Mouse (Mus musculus) brain, embryonic 14.5 days (tissue): ENCODE measurements at regions not wholly inside any gene's neighbourhood (a gene's known extent, or its start where the extent isn't known, plus 50 kb on each side); places are given as distances from the start of the nearest gene placed in this dataset.

Experiments
- DNase-seq: peaks from one replicate; pipeline ENCODE4 v3.0.0-alpha.2; 2011; ENCODE audit warnings: low read depth
- CTCF ChIP-seq: fragments of 200-500 bp; IDR thresholded peaks from 2 replicates; pipeline ENCODE4 v1.5.1; 2012; ENCODE audit warnings: inconsistent platforms, mild to moderate bottlenecking, moderate library complexity, borderline replicate concordance; ENCODE audit not compliant: insufficient read depth, insufficient read length; ENCODE audit errors: extremely low read depth
- POLR2A ChIP-seq: fragments of 200-500 bp; IDR thresholded peaks from 2 replicates; pipeline ENCODE4 v1.6.1; 2012; ENCODE audit warnings: mild to moderate bottlenecking, inconsistent platforms, borderline replicate concordance; ENCODE audit not compliant: poor library complexity, insufficient read depth, insufficient read length, severe bottlenecking; ENCODE audit errors: extremely low read depth

DNA sequence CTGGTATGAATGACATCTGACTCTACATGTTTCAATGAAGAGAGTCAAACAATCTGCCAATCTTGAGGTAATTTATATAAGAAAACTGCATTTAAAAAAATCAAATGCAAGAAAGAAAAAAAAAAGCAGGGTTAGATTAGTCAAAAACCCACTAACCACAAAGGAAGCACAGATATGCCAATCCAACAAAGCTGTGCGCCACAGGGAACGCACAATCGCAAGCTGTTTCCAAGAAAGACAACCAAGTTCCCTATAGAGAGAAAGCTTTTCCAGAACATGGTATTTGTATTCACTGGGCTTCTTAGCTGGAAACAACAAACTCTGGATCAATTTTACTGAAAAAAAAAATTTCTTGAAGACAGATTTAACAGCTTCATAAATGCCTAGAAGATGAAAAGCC lies 267.0 kb downstream of the Pik3r1 start:
- DNase-seq, result no peak
- TF ChIP-seq CTCF (no peak), POLR2A (no peak)

DNA sequence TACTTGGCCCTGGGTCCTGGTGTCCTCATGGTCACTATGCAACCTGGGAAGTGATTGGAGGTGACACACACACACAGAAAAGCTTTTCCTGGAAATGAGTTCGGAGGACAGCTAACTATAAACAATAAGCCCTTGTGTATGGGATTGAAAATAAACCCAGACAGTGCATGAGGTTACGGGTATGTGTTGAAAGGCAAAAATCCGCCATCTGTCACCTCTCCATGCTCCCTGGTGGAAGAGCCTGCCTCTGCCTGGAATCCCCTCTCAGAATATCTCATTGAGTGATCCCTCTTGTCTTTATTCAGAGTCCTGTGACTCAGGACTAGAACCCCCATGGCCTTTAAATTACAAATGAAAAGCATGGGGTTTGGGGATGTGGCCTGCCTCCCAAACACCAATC lies 276.2 kb downstream of the Pik3r1 start:
- DNase-seq, result peak; percentile 46
- TF ChIP-seq CTCF (no peak), POLR2A (no peak)

DNA sequence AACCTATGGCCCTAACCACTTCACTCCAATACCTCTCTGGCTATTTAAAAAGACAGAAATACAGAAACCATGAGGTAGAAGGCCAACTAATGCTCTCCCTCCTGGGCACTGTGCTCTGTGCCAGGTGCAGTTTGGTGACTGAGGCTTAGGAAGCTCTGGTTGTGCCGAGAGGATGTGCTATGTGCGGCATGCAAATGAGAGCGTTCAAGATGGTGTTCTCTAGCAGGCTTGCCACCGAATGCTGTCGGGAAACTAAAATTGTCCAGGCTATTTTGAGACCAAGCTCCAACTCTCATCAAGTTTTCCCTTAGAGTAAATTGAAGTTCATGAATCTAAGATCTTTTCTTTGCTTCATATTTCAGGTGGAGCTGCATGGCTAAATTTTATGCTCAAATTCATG lies 277.1 kb downstream of the Pik3r1 start:
- no peak for DNase-seq
- TF ChIP-seq CTCF (no peak), POLR2A (no peak)

DNA sequence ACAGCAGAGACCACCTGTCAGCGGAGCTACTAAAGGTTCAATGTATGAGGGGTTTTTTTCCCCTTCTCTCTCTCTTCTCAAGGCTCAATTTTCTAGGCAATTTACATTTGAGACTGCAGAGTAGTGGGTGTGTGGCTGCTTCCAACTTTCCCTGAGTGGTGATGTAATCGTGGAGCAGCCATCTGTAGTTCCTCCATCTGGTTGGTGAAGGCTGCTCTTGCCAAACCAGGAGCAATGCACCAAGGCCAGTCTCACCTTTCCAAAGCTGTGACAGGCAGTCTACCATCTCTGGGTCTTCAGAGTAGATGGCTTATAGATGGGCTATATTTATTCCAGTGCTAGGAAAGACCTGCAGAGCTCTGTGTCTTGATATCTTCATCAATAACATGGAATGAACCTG lies 280.4 kb downstream of the Pik3r1 start:
- peak; percentile 72 for DNase-seq

DNA sequence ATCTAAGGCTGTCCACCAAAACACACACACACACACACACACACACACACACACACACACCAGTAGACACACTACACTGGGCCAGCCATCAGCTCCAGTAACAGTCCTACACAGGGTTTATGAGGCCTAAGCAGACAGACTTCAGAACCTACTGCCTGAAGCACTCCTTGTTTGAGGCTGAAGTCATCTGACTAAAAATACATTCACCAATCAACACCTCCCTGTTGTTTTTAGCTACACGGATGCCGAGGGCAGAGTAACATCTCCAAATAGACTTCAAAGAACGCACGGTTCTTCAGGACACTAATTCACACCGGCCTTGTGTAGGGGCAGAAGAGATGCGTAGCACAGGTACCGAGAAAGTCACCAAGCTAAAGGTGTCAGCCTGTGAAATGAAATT lies 282.2 kb downstream of the Pik3r1 start:
- TF ChIP-seq POLR2A (no peak), CTCF (no peak)
- DNase-seq, result no peak

More for the DNA sequence above, 280.4 kb downstream of the Pik3r1 start:
- TF ChIP-seq POLR2A (no peak), CTCF (no peak)

DNA sequence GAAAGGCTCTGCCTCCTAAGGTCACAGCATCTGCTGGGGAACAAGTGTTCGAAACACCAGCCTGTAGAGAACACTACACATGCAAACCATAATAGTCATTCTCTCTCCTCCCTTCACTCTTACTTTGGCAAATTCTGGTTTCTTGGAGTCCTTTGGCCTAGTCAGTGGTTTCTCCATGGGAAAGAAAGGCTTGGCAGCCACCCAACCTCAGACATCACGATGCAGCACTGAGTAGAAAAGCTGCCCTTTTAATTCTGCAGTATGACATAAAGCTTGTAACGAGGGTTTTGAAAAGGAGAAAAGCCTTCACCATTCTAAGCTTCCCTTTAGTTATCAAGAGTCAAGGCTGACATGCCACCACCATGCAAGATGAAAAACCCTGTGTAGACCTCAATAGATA lies 284.2 kb downstream of the Pik3r1 start:
- peak; percentile 47 for DNase-seq
- TF ChIP-seq CTCF (no peak), POLR2A (no peak)

DNA sequence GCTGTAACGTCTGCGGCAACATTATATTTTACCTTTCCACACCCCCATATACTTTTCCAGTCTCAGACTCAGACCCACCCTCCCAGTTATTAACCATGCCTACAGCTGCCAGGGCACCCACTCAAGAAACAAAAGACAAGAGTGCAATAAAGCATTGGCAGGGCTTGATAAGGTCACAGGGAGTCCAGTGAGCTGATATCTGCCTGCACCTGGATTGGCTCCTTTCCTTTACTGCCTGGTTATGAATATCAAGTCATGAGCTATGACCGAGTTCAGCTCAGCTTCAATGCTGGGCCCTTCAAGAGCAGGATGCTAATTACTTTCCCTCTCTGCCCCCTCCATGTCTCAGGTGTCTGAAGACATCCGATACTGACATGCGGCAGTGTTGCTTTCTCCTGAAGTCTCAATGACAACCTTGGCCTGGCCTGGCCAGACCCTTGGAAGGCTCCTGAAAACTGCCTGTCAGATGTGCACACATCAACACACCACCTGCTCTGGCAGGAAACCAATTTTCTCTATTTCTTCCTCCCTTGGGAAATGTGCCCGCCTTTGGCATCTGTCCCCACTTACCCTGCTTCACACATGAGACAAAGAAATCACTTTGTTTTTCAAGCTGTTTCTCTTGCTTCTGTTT lies 286.3 kb downstream of the Pik3r1 start:
- DNase-seq, result peak; percentile 75
- TF ChIP-seq CTCF (no peak), POLR2A (no peak)

DNA sequence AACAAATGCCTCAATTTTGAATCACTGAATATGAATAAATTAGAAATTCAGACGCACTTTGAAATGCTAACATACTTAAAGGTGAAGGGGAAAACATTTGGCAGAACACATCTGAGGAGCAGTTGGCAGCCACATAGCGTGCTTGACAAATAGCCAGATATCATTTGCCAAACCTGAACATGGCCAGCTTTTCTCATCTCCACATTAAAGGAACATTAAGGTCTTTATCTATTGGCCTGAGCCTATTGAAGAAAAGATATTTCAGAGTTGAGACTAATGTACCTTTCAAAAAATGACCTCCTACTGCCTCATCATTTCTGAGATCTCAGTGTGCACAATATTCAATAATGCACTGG lies 288.7 kb downstream of the Pik3r1 start:
- peak; percentile 49 for DNase-seq
- TF ChIP-seq CTCF (no peak), POLR2A (no peak)

DNA sequence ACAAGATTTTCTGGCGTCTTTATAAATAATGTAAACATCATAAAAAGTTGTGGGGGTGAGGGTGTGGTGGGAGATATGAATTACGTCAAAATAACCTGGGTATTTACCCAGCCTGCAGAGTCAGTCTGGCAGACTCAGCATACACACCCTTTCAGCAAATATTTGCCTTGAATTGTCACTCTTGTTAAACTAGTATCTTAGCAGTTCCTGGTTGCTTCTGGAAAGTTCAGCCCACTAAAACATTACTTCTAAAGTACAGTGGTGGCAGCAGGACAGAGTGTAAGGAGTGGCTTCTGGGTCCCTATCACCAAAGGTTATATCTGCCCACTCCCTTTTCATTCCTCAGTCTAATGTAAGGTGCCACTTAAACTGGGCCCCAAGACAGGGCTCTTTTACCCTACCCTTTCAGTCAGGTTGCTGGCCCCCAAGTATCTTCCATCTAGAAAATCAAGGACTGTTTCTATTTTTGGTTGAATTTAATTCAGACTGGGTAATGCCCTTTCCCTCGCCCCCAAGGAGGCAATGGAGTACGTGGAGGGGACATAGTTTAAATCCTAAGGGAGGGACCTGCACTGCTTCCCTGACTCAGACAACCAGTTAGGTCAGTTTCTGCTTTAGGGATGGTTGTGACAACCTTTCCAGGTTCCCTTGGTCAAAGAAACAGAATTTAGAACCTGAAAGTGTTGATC lies 289.3 kb downstream of the Pik3r1 start:
- TF ChIP-seq POLR2A, result no peak
- no peak for TF ChIP-seq CTCF

DNA sequence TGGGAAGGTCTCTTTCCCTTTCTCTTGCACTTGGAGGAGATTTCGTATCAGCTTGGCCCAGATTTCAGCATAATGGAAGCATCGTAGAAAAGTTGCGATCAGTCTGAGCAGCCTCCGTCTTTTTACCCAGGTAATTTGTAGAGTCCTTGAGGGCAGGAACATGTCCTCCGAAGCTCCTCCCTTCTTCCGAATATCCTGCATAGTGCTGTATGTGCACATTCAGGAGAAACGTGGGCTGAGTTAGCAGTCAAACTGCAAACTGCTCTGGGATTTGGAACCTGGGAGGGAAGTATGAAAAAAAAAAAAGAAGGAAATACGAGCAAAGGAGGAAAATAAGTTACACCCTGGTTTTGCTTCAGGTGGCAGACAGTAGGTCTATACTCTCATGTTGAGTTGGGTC lies 294.7 kb downstream of the Pik3r1 start:
- TF ChIP-seq POLR2A (no peak), CTCF (no peak)
- DNase-seq, result no peak

More for the DNA sequence above, 289.3 kb downstream of the Pik3r1 start:
- DNase-seq, result no peak

DNA sequence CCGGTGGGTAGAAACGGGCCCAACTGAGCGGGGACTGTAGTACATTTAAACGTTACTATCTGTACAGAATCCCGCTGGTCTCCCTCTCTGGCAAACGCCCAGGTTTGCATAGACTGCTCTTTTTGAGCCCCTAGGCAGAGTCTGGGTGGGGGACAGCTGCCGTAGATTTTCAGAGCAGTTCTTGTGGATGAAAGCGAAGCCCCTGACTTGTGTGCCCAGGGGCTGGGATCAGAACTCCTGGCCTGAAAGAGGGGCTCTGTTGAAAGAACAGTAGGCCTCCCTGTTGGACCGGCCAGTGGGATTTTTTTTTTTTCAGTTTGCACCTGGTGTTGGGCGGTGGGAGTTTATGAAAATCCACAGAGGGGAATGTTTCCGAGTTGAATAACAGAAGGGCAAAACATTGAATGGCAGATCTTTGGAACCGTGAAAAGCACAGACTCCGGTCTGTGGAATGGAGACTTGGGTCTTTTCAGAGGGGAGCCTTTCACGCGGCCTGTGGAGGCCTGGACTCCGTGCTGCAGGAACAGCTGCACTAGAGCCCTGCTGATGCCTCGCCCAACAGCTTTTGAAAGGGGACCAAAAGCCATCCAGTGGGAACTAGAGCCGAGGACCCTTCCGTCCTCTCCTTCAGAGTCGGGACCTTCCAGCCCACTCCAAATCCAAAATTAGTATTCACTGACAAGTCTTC lies 297.3 kb downstream of the Pik3r1 start:
- TF ChIP-seq POLR2A (no peak), CTCF (no peak)
- peak; percentile 62 for DNase-seq
